Mouse (Mus musculus): ENCODE measurements around the gene U2af2.

DNA sequence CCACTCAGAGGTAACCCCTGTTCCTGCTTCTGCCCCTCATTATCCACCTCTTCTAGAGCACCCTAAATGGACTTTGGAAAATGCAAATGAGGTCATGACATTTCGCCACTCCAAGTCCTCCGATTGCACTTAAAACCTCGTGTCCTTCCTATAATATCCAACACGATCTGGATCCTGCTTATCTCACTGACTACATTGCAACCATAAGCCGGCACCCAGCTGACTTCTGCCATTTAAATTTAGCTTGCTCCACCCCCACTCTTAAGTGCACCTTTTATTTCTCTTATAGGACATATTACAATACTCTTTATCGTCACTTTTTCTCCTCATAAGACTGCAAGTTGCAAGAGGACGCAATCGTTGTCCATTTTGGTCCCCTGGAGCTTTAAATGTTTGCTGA lies 24.5 kb upstream of the U2af2 start:
- TF ChIP-seq CTCF (IDR thresholded peaks at IDR 0.05; ENCODE audit: low read depth, low read length) (no peak), GATA1 (IDR thresholded peaks at IDR 0.05; ENCODE audit: borderline replicate concordance, low read length) (no peak), POLR2AphosphoS5 (IDR thresholded peaks at IDR 0.05; ENCODE audit: insufficient replicate concordance, low read depth, low read length) (no peak)

Data from G1E (cell line).